Mouse (Mus musculus): ENCODE results near the gene Trappc6a.

Trappc6a gene

GRCm38 (mm10) chr7:19523757-19524419, 15.7 kb downstream of the Trappc6a start:
- peak; percentile 73 for DNase-seq (ENCODE audit: low read depth, low spot score)

- DNase-seq (ENCODE audit: low read depth, low spot score) = no peak
Measured at GRCm38 (mm10) chr7:19524420-19525104, 16.4 kb downstream of the Trappc6a start.

- DNase-seq (ENCODE audit: low read depth, low spot score) = no peak
Measured at GRCm38 (mm10) chr7:19525105-19525481, 16.9 kb downstream of the Trappc6a start.

GRCm38 (mm10) chr7:19531077-19531476, 22.9 kb downstream of the Trappc6a start:
- no peak for DNase-seq (ENCODE audit: low read depth, low spot score)

- no peak for DNase-seq (ENCODE audit: low read depth, low spot score)
Measured at GRCm38 (mm10) chr7:19532240-19532639, 24.0 kb downstream of the Trappc6a start.

GRCm38 (mm10) chr7:19534676-19535075, 26.5 kb downstream of the Trappc6a start:
- no peak for DNase-seq (ENCODE audit: low read depth, low spot score)

- DNase-seq (ENCODE audit: low read depth, low spot score) = peak; percentile 52
Measured at GRCm38 (mm10) chr7:19540771-19541566, 32.8 kb downstream of the Trappc6a start.

GRCm38 (mm10) chr7:19541681-19542154, 33.5 kb downstream of the Trappc6a start:
- DNase-seq (ENCODE audit: low read depth, low spot score) = no peak

- DNase-seq (ENCODE audit: low read depth, low spot score) = peak; percentile 78
Measured at GRCm38 (mm10) chr7:19542155-19542691, 34.0 kb downstream of the Trappc6a start.

- no peak for DNase-seq (ENCODE audit: low read depth, low spot score)
Measured at GRCm38 (mm10) chr7:19543584-19543983, 35.4 kb downstream of the Trappc6a start.

- DNase-seq (ENCODE audit: low read depth, low spot score) = no peak
Measured at GRCm38 (mm10) chr7:19546007-19546406, 37.8 kb downstream of the Trappc6a start.

- no peak for DNase-seq (ENCODE audit: low read depth, low spot score)
Measured at GRCm38 (mm10) chr7:19547344-19547969, 39.3 kb downstream of the Trappc6a start.

- no peak for DNase-seq (ENCODE audit: low read depth, low spot score)
Measured at GRCm38 (mm10) chr7:19549394-19549793, 41.2 kb downstream of the Trappc6a start.

GRCm38 (mm10) chr7:19551634-19552033, 43.4 kb downstream of the Trappc6a start:
- DNase-seq (ENCODE audit: low read depth, low spot score) = no peak

- DNase-seq (ENCODE audit: low read depth, low spot score) = no peak
Measured at GRCm38 (mm10) chr7:19552443-19552842, 44.2 kb downstream of the Trappc6a start.

- peak; percentile 91 for DNase-seq (ENCODE audit: low read depth, low spot score)
Measured at GRCm38 (mm10) chr7:19554168-19554567, 46.0 kb downstream of the Trappc6a start.

- no peak for DNase-seq (ENCODE audit: low read depth, low spot score)
Measured at GRCm38 (mm10) chr7:19557086-19557485, 48.9 kb downstream of the Trappc6a start.

GRCm38 (mm10) chr7:19557982-19558900, 50.0 kb downstream of the Trappc6a start:
- DNase-seq (ENCODE audit: low read depth, low spot score) = peak; percentile 53

GRCm38 (mm10) chr7:19558965-19559364, 50.8 kb downstream of the Trappc6a start:
- DNase-seq (ENCODE audit: low read depth, low spot score) = no peak

- no peak for DNase-seq (ENCODE audit: low read depth, low spot score)
Measured at GRCm38 (mm10) chr7:19560491-19561260, 52.5 kb downstream of the Trappc6a start.

All from brain, adult 2 months (tissue).